ENCODE assay signal across 8 mouse cellular contexts in genomic region chr14:75330621-75331020, GRCm38 (mm10). TPM values are rescaled to one million over a fixed set of nuclear protein-coding genes. Genes with fewer than 3 reads are reported as not detected.
DNase-seq lines count a peak whose midpoint lies in the region; ATAC-seq and TF ChIP-seq lines count a peak whose summit lies in the region.

No protein-coding gene starts in this region.

- TF ChIP-seq POLR2A in thymus, adult 2 months (IDR thresholded peaks at IDR 0.05; ENCODE audit: control insufficient read depth, extremely low read depth, insufficient read depth, low read length, poor library complexity) = no peak

- TF ChIP-seq CTCF in intestine, postnatal 0 days (IDR thresholded peaks at IDR 0.05; ENCODE audit: low read depth) = peak; percentile 69
- peak; percentile 67; the same call in 1 of the 2 replicates for TF ChIP-seq CTCF in thymus, adult 2 months (IDR thresholded peaks at IDR 0.05; ENCODE audit: borderline replicate concordance, control insufficient read depth, extremely low read depth, insufficient read depth, low read length, poor library complexity)

- H3K36me3 ChIP-seq in intestine, postnatal 0 days (ENCODE audit: control insufficient read depth, insufficient read depth) = peaks cover 50% of the 10 kb centered on the region
- peaks cover 14% of the 10 kb centered on the region for H3K36me3 ChIP-seq in intestine, embryonic 16.5 days (ENCODE audit: control insufficient read depth, insufficient read depth, low read length)
- peaks cover 38% of the 10 kb centered on the region for H3K36me3 ChIP-seq in thymus, adult 2 months (ENCODE audit: control insufficient read depth, insufficient read depth, low read length)
- peaks cover 40% of the 10 kb centered on the region for H3K36me3 ChIP-seq in forebrain, embryonic 15.5 days
- peaks cover 35% of the 10 kb centered on the region for H3K36me3 ChIP-seq in kidney, embryonic 16.5 days (ENCODE audit: insufficient read depth, low read length)

- ATAC-seq in intestine, postnatal 0 days = no peak
- ATAC-seq in intestine, embryonic 16.5 days = no peak
- ATAC-seq in forebrain, embryonic 15.5 days (replicated peaks) = 0 out of 2 replicates have a peak, but pooled peaks have one; percentile 46
- ATAC-seq in kidney, embryonic 16.5 days (ENCODE audit: low FRiP score, low TSS enrichment) = no peak

- no peak overlapping the region for H3K4me2 ChIP-seq in intestine, postnatal 0 days (replicated peaks; ENCODE audit: low read depth)
- no peak overlapping the region for H3K4me2 ChIP-seq in intestine, embryonic 16.5 days (ENCODE audit: low read depth, low read length)
- no peak overlapping the region for H3K4me2 ChIP-seq in forebrain, embryonic 15.5 days (replicated peaks)
- no peak overlapping the region for H3K4me2 ChIP-seq in kidney, embryonic 16.5 days (replicated peaks; ENCODE audit: low read depth, low read length)

- no peak overlapping the region for H3K9ac ChIP-seq in intestine, postnatal 0 days (ENCODE audit: low read depth, low read length)
- no peak overlapping the region for H3K9ac ChIP-seq in intestine, embryonic 16.5 days (ENCODE audit: low read depth, low read length)
- no peak overlapping the region for H3K9ac ChIP-seq in forebrain, embryonic 15.5 days (replicated peaks)
- no peak overlapping the region for H3K9ac ChIP-seq in kidney, embryonic 16.5 days (replicated peaks; ENCODE audit: low read length)

- 86% methylated on average over 6 of the region's 6 CpGs for WGBS in intestine, postnatal 0 days
- WGBS in intestine, embryonic 16.5 days = 80% methylated on average over 6 of the region's 6 CpGs
- 95% methylated on average over 6 of the region's 6 CpGs for WGBS in thymus, adult 2 months
- 85% methylated on average over 6 of the region's 6 CpGs for WGBS in forebrain, embryonic 15.5 days
- WGBS in kidney, embryonic 16.5 days = 84% methylated on average over 6 of the region's 6 CpGs

- H3K9me3 ChIP-seq in intestine, postnatal 0 days (ENCODE audit: control insufficient read depth) = no peaks in the 10 kb centered on the region
- H3K9me3 ChIP-seq in intestine, embryonic 16.5 days (ENCODE audit: control insufficient read depth, low read length) = no peaks in the 10 kb centered on the region
- no peaks in the 10 kb centered on the region for H3K9me3 ChIP-seq in forebrain, embryonic 15.5 days
- H3K9me3 ChIP-seq in kidney, embryonic 16.5 days (ENCODE audit: low read length) = no peaks in the 10 kb centered on the region

- no peaks in the 10 kb centered on the region for H3K4me1 ChIP-seq in intestine, postnatal 0 days (replicated peaks; ENCODE audit: control insufficient read depth, insufficient read depth, low read length)
- H3K4me1 ChIP-seq in intestine, embryonic 16.5 days (ENCODE audit: control insufficient read depth, insufficient read depth, low read length) = no peaks in the 10 kb centered on the region
- H3K4me1 ChIP-seq in thymus, adult 2 months (replicated peaks; ENCODE audit: control insufficient read depth, insufficient read depth, low read length) = no peaks in the 10 kb centered on the region
- H3K4me1 ChIP-seq in forebrain, embryonic 15.5 days = no peaks in the 10 kb centered on the region
- no peaks in the 10 kb centered on the region for H3K4me1 ChIP-seq in kidney, embryonic 16.5 days (ENCODE audit: insufficient read depth, low read length)

- no peak overlapping the region for H3K27ac ChIP-seq in intestine, postnatal 0 days (ENCODE audit: low read depth, low read length)
- no peak overlapping the region for H3K27ac ChIP-seq in intestine, embryonic 16.5 days (ENCODE audit: low read length)
- H3K27ac ChIP-seq in thymus, adult 2 months (ENCODE audit: control insufficient read depth, insufficient read depth, low read length) = no peak overlapping the region
- no peak overlapping the region for H3K27ac ChIP-seq in forebrain, embryonic 15.5 days (replicated peaks)
- H3K27ac ChIP-seq in kidney, embryonic 16.5 days (ENCODE audit: low read length) = no peak overlapping the region

- no peak overlapping the region for H3K4me3 ChIP-seq in intestine, postnatal 0 days (ENCODE audit: low read depth, low read length)
- no peak overlapping the region for H3K4me3 ChIP-seq in intestine, embryonic 16.5 days (ENCODE audit: low read length)
- H3K4me3 ChIP-seq in thymus, adult 2 months (ENCODE audit: control insufficient read depth, insufficient read depth, low read length) = no peak overlapping the region
- H3K4me3 ChIP-seq in forebrain, embryonic 15.5 days = no peak overlapping the region
- no peak overlapping the region for H3K4me3 ChIP-seq in kidney, embryonic 16.5 days (ENCODE audit: low read length)

- H3K27me3 ChIP-seq in intestine, postnatal 0 days (replicated peaks; ENCODE audit: control insufficient read depth, insufficient read depth, low read length) = no peaks in the 10 kb centered on the region
- no peaks in the 10 kb centered on the region for H3K27me3 ChIP-seq in intestine, embryonic 16.5 days (replicated peaks; ENCODE audit: control insufficient read depth, insufficient read depth, low read length)
- H3K27me3 ChIP-seq in thymus, adult 2 months (ENCODE audit: control insufficient read depth, insufficient read depth, low read length) = no peaks in the 10 kb centered on the region
- H3K27me3 ChIP-seq in forebrain, embryonic 15.5 days = no peaks in the 10 kb centered on the region
- H3K27me3 ChIP-seq in kidney, embryonic 16.5 days (ENCODE audit: insufficient read depth, low read length) = no peaks in the 10 kb centered on the region

- peak; percentile 24 for DNase-seq in thymus, adult 2 months
- no peak for DNase-seq in thymus, adult 18-20 months
- DNase-seq in thymus, postnatal 25 days = peak; percentile 14
- no peak for DNase-seq in urinary bladder, postnatal 25 days (ENCODE audit: low spot score)

RNA-seq across cellular contexts. Expression of gene Zc3h13, which starts 46.4 kb away (rescaled TPM):
- polyA plus RNA-seq in intestine, postnatal 0 days (2015; fragmentation: Nextera tagmentation; extraction: Ambion mirVana) = 18.7 and 18.9 TPM in 2 replicates
- 19.9 and 21.2 TPM in 2 replicates for polyA plus RNA-seq in intestine, embryonic 16.5 days (2015; fragmentation: Nextera tagmentation; extraction: Ambion mirVana)
- 12.5 and 12.8 TPM in 2 replicates for polyA plus RNA-seq in thymus, adult 2 months (2012; rRNA removed)
- 55.2 and 62.9 TPM in 2 replicates for polyA plus RNA-seq in forebrain, embryonic 15.5 days (2015; fragmentation: Nextera tagmentation; extraction: Ambion mirVana)
- polyA plus RNA-seq in kidney, embryonic 16.5 days (2015; fragmentation: Nextera tagmentation; extraction: Ambion mirVana) = 32.7 and 36.2 TPM in 2 replicates

Comparison
In these comparisons a context has a peak if more than half of its experiments do, and no peak if none do; other contexts are left out.
1. DNase-seq: peak in thymus, adult 2 months (single experiment) and thymus, postnatal 25 days (single experiment); none in thymus, adult 18-20 months (0 of 2) and urinary bladder, postnatal 25 days (single experiment).